Mouse (Mus musculus) hindbrain, embryonic 14.5 days (tissue): Measurements from ENCODE around the gene Kpna1. TPM values are rescaled to one million over a fixed set of nuclear protein-coding genes. Genes with fewer than 3 reads are reported as not detected.
A peak's percentile ranks its signal among the peaks of the same experiment; 100 is the strongest.
"Not testable (repeated sequence)": the region's sequence is repeated elsewhere in the genome, so short reads cannot be mapped to it uniquely, and the experiment has no call there.

Source experiments
- ATAC-seq: fragments of 200-750 bp; cut with Nextera tagmentation; 2 replicates; pipeline ENCODE4 v1.8.0; 2017; ENCODE audit warnings: moderate number of reproducible peaks, mild to moderate bottlenecking, moderate TSS enrichment, moderate library complexity; ENCODE audit not compliant: low FRiP score
- DNase-seq: peaks from one replicate; pipeline ENCODE4 v3.0.0-alpha.2; 2015; ENCODE audit warnings: low spot score
- H3K27ac ChIP-seq: fragments of 300-500 bp; sonication (generic); 2 replicates; pipeline ENCODE4 v1.5.1; 2014; ENCODE audit warnings: mild to moderate bottlenecking, moderate library complexity
- H3K27me3 ChIP-seq: fragments of 300-500 bp; sonication (generic); 2 replicates; pipeline ENCODE4 v1.6.1; 2014; ENCODE audit warnings: mild to moderate bottlenecking, low read length, mixed read lengths; ENCODE audit not compliant: control insufficient read depth, insufficient read depth
- H3K36me3 ChIP-seq: fragments of 300-500 bp; sonication (generic); replicated peaks from 2 replicates; pipeline ENCODE4 v1.6.1; 2014; ENCODE audit not compliant: control insufficient read depth, insufficient read depth
- H3K4me1 ChIP-seq: fragments of 300-500 bp; sonication (generic); replicated peaks from 2 replicates; pipeline ENCODE4 v1.6.1; 2014; ENCODE audit warnings: antibody characterized with exemption, low read length, mixed read lengths; ENCODE audit not compliant: control insufficient read depth, insufficient read depth
- H3K4me2 ChIP-seq: fragments of 300-500 bp; sonication (generic); replicated peaks from 2 replicates; pipeline ENCODE4 v1.6.1; 2014; ENCODE audit warnings: mild to moderate bottlenecking, moderate library complexity
- H3K4me3 ChIP-seq: fragments of 300-500 bp; sonication (generic); replicated peaks from 2 replicates; pipeline ENCODE4 v1.5.1; 2014; ENCODE audit warnings: mild to moderate bottlenecking, low read length
- H3K9ac ChIP-seq: fragments of 300-500 bp; sonication (generic); 2 replicates; pipeline ENCODE4 v1.6.1; 2014
- H3K9me3 ChIP-seq: fragments of 300-500 bp; sonication (generic); 2 replicates; pipeline ENCODE4 v1.6.1; 2016; ENCODE audit warnings: low read length; ENCODE audit not compliant: control insufficient read depth
- WGBS: fragments of 180-500 bp; shearing (Covaris S2); extraction: QIAGEN DNeasy Blood & Tissue Kit; methylation state at CpG from one replicate; pipeline ENCODE4 v1.1.7; 2014; 5-methylcytosine and 5-hydroxymethylcytosine counted together
- polyA plus RNA-seq: library from polyadenylated mRNA; unstranded; fragments of >200 nt; fragmentation: Nextera tagmentation; extraction: Ambion mirVana; gene quantifications from 2 replicates; pipeline ENCODE4 v1.2.1, GENCODE M21; 2014

Gene Kpna1
- polyA plus RNA-seq, 1 experiment from 2014 or later, result 90.4 TPM

- H3K27ac ChIP-seq, result no peak overlapping the region
- ATAC-seq (no peak), DNase-seq (no peak)
- no peak overlapping the region for H3K9ac ChIP-seq
- H3K9me3 ChIP-seq, result no peaks in the 10 kb centered on the region
- no peak overlapping the region for H3K4me2 ChIP-seq
- WGBS, result 92% methylated on average over 5 of the region's 5 CpGs
- no peaks in the 10 kb centered on the region for H3K4me1 ChIP-seq
- no peaks in the 10 kb centered on the region for H3K27me3 ChIP-seq
- no peaks in the 10 kb centered on the region for H3K36me3 ChIP-seq
- H3K4me3 ChIP-seq, result no peak overlapping the region
Measured at GRCm38 (mm10) chr16:35952628-35953130, 25.9 kb upstream of the Kpna1 start.

GRCm38 (mm10) chr16:35965991-35966390, 12.6 kb upstream of the Kpna1 start:
- not testable (repeated sequence) for DNase-seq, ATAC-seq, H3K4me2 ChIP-seq, H3K4me3 ChIP-seq, H3K9me3 ChIP-seq, H3K27me3 ChIP-seq, H3K4me1 ChIP-seq, H3K36me3 ChIP-seq, H3K27ac ChIP-seq, H3K9ac ChIP-seq
- WGBS, result 66% methylated on average over 3 of the region's 4 CpGs

DNA sequence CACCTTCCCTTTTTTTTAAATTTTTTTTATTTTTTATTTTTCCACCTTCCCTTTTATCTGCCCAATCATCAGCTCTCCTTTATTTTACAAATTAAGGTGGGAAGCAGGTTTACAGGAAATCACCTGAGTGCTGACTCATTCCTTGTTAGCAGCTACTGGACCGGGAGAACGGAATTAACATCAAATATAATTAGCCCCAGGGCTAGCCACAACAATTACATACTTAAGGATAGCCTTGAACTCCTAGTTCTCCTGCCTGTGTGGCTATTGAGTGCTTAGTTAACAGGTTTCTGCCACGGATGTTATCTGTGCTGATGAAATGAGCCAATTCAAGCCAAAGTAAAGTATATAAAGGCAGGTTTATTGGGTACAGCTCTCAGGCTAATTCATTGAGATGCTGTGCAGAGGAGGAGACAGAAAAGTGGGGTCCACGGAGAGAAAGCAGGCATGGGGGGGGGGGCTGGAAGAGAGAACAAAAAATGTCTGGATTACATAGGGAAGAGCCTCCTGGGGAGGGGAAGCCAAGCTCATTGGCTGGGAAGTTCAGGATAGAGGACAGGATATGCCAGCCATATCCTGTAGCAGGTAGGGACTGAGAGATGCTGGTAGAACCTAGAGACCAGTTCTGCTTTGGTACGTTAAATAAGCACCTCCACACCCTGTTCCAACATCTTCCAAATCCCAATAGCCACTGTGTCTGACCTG, 12.0 kb upstream of the Kpna1 start:
- Histone ChIP-seq H3K9ac (no peak overlapping the region), H3K27me3 (no peaks in the 10 kb centered on the region), H3K36me3 (no peaks in the 10 kb centered on the region), H3K4me1 (no peaks in the 10 kb centered on the region), H3K4me2 (no peak overlapping the region), H3K9me3 (no peaks in the 10 kb centered on the region), H3K4me3 (no peak overlapping the region), H3K27ac (no peak overlapping the region)
- WGBS, result 69% methylated on average over 5 of the region's 5 CpGs
- ATAC-seq (no peak), DNase-seq (no peak)

GRCm38 (mm10) chr16:35967319-35967718, 11.2 kb upstream of the Kpna1 start:
- no peak for ATAC-seq

DNA sequence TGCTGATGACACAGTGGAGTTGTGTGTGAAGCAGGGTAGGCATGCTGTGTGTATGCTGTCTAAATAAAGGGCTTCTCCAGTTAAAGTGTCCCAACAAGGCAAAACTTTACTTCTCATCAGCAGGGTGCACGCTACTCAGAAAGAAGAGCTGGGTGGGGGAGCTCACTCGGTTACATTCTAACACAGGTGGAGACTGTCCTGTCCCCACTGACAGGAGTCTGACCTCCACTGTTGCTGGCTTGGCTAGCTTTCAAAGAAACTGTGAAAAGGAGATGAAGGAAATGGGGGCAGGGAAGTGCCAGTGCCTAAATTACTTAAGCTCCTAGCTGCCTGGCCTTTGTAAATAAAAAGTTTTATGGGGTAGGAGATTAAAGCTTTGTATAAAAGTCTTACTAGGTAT, 10.4 kb upstream of the Kpna1 start:
- Histone ChIP-seq H3K27me3 (no peaks in the 10 kb centered on the region), H3K4me2 (no peak overlapping the region), H3K36me3 (no peaks in the 10 kb centered on the region), H3K27ac (no peak overlapping the region), H3K9me3 (no peaks in the 10 kb centered on the region), H3K4me3 (no peak overlapping the region), H3K9ac (no peak overlapping the region), H3K4me1 (no peaks in the 10 kb centered on the region)
- WGBS, result 64% methylated on average over 2 of the region's 2 CpGs
- no peak for ATAC-seq
- DNase-seq, result no peak

More at GRCm38 (mm10) chr16:35967319-35967718, 11.2 kb upstream of the Kpna1 start:
- Histone ChIP-seq H3K27me3 (no peaks in the 10 kb centered on the region), H3K27ac (no peak overlapping the region), H3K4me1 (no peaks in the 10 kb centered on the region), H3K36me3 (no peaks in the 10 kb centered on the region), H3K4me3 (no peak overlapping the region), H3K9me3 (no peaks in the 10 kb centered on the region), H3K4me2 (no peak overlapping the region), H3K9ac (no peak overlapping the region)
- 85% methylated on average over 4 of the region's 4 CpGs for WGBS
- DNase-seq, result no peak

GRCm38 (mm10) chr16:35974021-35974420, 4.5 kb upstream of the Kpna1 start:
- Histone ChIP-seq H3K4me2 (no peak overlapping the region), H3K27ac (no peak overlapping the region), H3K4me3 (no peak overlapping the region), H3K36me3 (no peaks in the 10 kb centered on the region), H3K27me3 (no peaks in the 10 kb centered on the region), H3K4me1 (no peaks in the 10 kb centered on the region), H3K9me3 (no peaks in the 10 kb centered on the region), H3K9ac (no peak overlapping the region)
- ATAC-seq (no peak), DNase-seq (no peak)
- WGBS, result 54% methylated on average over 1 of the region's 1 CpGs

GRCm38 (mm10) chr16:35981363-35981821, 2.8 kb downstream of the Kpna1 start:
- Histone ChIP-seq H3K9ac (no peak overlapping the region), H3K27ac (no peak overlapping the region), H3K4me2 (no peak overlapping the region), H3K9me3 (no peaks in the 10 kb centered on the region), H3K4me1 (peaks cover 11% of the 10 kb centered on the region), H3K27me3 (no peaks in the 10 kb centered on the region), H3K4me3 (no peak overlapping the region), H3K36me3 (no peaks in the 10 kb centered on the region)
- 51% methylated on average over 19 of the region's 19 CpGs for WGBS
- peak; percentile 69 for ATAC-seq
- peak; percentile 100 for DNase-seq

DNA sequence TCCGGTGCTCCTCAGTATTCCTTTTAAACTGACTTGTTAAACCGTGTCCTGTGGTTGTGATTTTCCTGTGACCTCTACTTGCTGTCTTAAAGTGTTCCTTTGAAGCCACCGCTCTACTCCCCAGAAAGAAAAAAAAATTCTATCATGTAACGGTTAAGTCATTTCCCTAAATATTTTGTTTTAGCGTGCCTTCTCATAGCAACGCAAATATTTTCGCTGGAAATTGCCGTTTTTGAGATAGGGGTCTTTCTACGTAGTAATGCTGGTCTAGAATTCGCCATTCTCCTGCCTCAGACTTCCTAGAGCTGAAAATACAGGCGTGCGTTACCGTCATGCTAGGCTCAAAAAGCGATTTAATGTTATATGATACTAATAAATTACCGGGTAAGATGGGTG, 4.0 kb downstream of the Kpna1 start:
- Histone ChIP-seq H3K36me3 (no peaks in the 10 kb centered on the region), H3K4me2 (peak overlapping the region; percentile 73), H3K4me1 (peaks cover 11% of the 10 kb centered on the region), H3K9me3 (no peaks in the 10 kb centered on the region), H3K27me3 (no peaks in the 10 kb centered on the region), H3K27ac (peak overlapping the region; percentile 97), H3K9ac (peak overlapping the region; percentile 86), H3K4me3 (peak overlapping the region; percentile 74)
- ATAC-seq, result no peak
- no peak for DNase-seq
- WGBS, result 5% methylated on average over 15 of the region's 15 CpGs

DNA sequence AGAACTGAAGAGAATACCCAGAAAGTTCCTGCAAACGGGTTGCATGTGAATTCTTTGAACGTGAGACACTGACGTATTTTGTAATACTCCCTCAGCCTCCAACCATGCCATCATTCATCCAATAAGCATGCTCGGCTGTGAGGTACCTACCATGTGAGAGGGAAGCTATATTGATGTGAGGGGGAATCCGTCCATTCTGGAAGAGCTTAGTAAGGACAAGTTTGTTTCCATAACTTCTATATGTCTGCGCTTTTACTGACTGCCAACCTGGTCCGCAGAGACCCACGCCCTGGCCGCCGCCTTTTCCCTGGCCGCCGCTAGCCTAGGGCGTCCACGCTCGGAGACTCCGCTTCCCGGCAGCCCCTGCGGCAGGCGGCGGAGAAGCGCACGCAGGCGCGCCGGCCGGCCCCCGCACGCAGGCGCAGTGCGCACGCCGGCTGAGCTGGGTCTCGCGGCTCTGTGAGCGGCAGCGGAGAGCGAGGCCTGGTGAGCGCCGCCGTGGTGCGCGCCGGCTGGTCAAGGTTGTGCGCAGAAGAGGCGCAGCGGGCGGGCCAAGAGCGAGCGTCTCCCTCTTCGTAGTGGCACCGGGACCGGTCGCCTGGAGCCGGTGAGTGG, 4.5 kb downstream of the Kpna1 start:
- H3K27me3 ChIP-seq, result no peaks in the 10 kb centered on the region
- no peaks in the 10 kb centered on the region for H3K9me3 ChIP-seq
- peak overlapping the region; percentile 86 for H3K9ac ChIP-seq
- under 1% methylated on average over 51 of the region's 54 CpGs for WGBS
- H3K4me2 ChIP-seq, result peak overlapping the region; percentile 73
- DNase-seq (peak; percentile 93), ATAC-seq (peak; percentile 95)
- peak overlapping the region; percentile 97 for H3K27ac ChIP-seq
- H3K4me1 ChIP-seq, result peaks cover 11% of the 10 kb centered on the region
- peak overlapping the region; percentile 74 for H3K4me3 ChIP-seq
- H3K36me3 ChIP-seq, result no peaks in the 10 kb centered on the region
